Mouse (Mus musculus) granulocyte monocyte progenitor cell, adult 5-6 weeks (primary cell): ENCODE measurements at regions not wholly inside any gene's neighbourhood (a gene's known extent, or its start where the extent isn't known, plus 50 kb on each side); places are given as distances from the start of the nearest gene placed in this dataset.
A peak's percentile ranks its signal among the peaks of the same experiment; 100 is the strongest.
"Not testable (repeated sequence)": the region's sequence is repeated elsewhere in the genome, so short reads cannot be mapped to it uniquely, and the experiment has no call there.

Experiments used
- ATAC-seq: replicated peaks from 2 replicates; pipeline ENCODE4 v1.8.0; 2016; ENCODE audit warnings: mild to moderate bottlenecking, moderate TSS enrichment, inconsistent platforms; ENCODE audit not compliant: poor library complexity, severe bottlenecking

- ATAC-seq: not testable (repeated sequence)
Observed at GRCm38 (mm10) chr12:77526581-77526980, 288.7 kb downstream of the Fut8 start.

- ATAC-seq: no peak
Observed at GRCm38 (mm10) chr12:77527499-77527898, 289.6 kb downstream of the Fut8 start.

GRCm38 (mm10) chr12:77527953-77528865 lies 290.3 kb downstream of the Fut8 start:
- no peak for ATAC-seq

- ATAC-seq: no peak
Observed at GRCm38 (mm10) chr12:77528868-77529271, 290.9 kb downstream of the Fut8 start.

- no peak for ATAC-seq
Observed at GRCm38 (mm10) chr12:77529414-77529813, 291.5 kb downstream of the Fut8 start.

GRCm38 (mm10) chr12:77529955-77530354 lies 292.0 kb downstream of the Fut8 start:
- ATAC-seq: peak; percentile 60

- ATAC-seq: no peak
Observed at GRCm38 (mm10) chr12:77531294-77531693, 293.4 kb downstream of the Fut8 start.

- 0 out of 2 replicates have a peak, but pooled peaks have one; percentile 25 for ATAC-seq
Observed at GRCm38 (mm10) chr12:77532547-77532946, 294.6 kb downstream of the Fut8 start.

GRCm38 (mm10) chr12:77533606-77534005 lies 295.7 kb downstream of the Fut8 start:
- no peak for ATAC-seq

- peak; percentile 24 for ATAC-seq
Observed at GRCm38 (mm10) chr12:77534079-77534478, 296.2 kb downstream of the Fut8 start.

GRCm38 (mm10) chr12:77535147-77535546 lies 297.2 kb downstream of the Fut8 start:
- ATAC-seq: no peak

- peak; percentile 52 for ATAC-seq
Observed at GRCm38 (mm10) chr12:77537139-77537848, 299.4 kb downstream of the Fut8 start.

- ATAC-seq: peak; percentile 64
Observed at GRCm38 (mm10) chr12:77539661-77540431, 301.9 kb downstream of the Fut8 start.

- no peak for ATAC-seq
Observed at GRCm38 (mm10) chr12:77541051-77541765, 303.3 kb downstream of the Fut8 start.

- peak; percentile 51 for ATAC-seq
Observed at GRCm38 (mm10) chr12:77541826-77542225, 303.9 kb downstream of the Fut8 start.

- no peak for ATAC-seq
Observed at GRCm38 (mm10) chr12:77543651-77544050, 305.7 kb downstream of the Fut8 start.

- no peak for ATAC-seq
Observed at GRCm38 (mm10) chr12:77546165-77546564, 308.2 kb downstream of the Fut8 start.

- no peak; the same call in 1 of the 2 replicates for ATAC-seq
Observed at GRCm38 (mm10) chr12:77568286-77568685, 330.4 kb downstream of the Fut8 start.

- peak; percentile 44; the same call in 1 of the 2 replicates for ATAC-seq
Observed at GRCm38 (mm10) chr12:77570501-77570900, 332.6 kb downstream of the Fut8 start.

- ATAC-seq: no peak
Observed at GRCm38 (mm10) chr12:77571071-77571470, 333.1 kb downstream of the Fut8 start.
